Mouse (Mus musculus) right cerebral cortex, postnatal 14 days (tissue): ENCODE results near the gene Hoxa13.

Source experiments
- DNase-seq: peaks from one replicate; pipeline ENCODE4 v3.0.0; 2022

Gene Hoxa13

GRCm38 (mm10) chr6:52248638-52249414, 11.9 kb downstream of the Hoxa13 start:
- DNase-seq, result no peak

GRCm38 (mm10) chr6:52247766-52248637, 12.7 kb downstream of the Hoxa13 start:
- DNase-seq, result no peak

GRCm38 (mm10) chr6:52246916-52247315, 13.8 kb downstream of the Hoxa13 start:
- no peak for DNase-seq

DNA sequence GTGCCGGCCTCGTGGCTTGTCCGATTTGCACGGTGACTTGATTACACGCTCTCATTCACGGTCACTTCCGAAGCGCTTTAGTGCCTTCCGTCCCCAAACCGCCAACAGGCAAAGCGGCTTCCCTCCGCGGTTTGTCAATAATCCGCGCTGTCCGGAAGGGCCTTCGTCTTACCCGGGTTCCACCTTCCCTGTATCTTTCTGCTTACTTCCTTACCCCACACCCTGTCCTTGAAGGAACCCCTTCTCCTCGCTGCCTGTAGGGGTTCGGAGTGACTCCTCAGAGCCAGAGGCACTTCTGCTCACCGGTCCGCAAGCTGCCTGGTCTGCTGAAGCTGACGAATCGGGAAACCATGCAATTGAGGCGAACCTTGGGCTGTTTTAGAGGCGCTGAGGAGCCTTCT, 14.3 kb downstream of the Hoxa13 start:
- no peak for DNase-seq

DNA sequence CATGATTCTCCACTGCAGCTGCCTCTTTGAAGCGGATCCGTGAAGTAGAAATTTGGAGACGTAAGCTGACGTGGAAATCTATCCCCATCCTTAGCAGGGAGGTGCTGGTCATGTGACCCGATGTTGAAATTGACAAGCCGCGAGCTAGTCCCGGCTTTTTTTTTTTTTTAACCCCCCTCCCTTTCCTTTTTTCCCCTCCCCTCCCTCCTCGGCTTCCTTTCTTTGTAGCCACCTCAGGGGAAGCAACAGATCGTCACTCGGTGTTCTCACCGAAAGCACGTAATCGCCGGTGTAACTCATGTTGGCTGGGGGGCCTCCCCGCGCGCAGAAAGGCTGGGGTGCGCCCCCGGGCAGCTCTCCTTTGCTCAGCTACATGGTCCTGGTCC, 14.9 kb downstream of the Hoxa13 start, which contains the start of gene Hoxa11:
TSS of gene Hoxa11 (minus strand) at position 54 of the 386 bp plus-strand sequence.
- DNase-seq, result no peak

DNA sequence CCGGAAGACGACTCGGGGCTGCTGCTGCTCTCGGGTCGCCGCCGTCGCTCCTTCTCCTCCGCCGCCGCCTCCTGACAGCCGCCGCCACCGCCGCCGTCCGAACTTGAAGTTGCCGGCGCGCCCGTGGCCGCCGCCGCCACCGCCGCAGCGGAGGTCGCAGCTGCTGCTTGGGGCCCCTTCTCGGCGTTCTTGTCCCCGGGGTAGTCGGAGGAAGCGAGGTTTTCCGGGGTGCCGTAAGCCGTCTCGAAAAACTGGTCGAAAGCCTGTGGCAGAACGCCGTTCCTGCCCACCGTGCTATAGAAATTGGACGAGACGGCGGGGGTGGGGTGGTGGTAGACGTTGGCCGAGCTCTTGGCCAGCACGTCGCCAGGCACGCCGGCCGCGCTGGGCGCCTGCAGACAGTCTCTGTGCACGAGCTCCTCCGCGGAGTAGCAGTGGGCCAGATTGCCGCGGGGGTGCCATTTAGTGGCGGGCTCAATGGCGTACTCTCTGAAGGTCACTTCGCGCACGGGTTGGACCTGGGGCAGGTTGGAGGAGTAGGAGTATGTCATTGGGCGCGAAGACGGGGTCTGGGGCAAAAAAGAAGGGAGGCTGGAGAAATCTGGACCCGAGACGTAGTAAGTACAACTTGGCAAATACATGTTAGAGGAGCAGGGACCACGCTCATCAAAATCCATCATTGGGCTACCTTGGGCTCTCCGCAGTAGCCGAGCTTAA, 15.5 kb downstream of the Hoxa13 start:
- DNase-seq, result no peak

DNA sequence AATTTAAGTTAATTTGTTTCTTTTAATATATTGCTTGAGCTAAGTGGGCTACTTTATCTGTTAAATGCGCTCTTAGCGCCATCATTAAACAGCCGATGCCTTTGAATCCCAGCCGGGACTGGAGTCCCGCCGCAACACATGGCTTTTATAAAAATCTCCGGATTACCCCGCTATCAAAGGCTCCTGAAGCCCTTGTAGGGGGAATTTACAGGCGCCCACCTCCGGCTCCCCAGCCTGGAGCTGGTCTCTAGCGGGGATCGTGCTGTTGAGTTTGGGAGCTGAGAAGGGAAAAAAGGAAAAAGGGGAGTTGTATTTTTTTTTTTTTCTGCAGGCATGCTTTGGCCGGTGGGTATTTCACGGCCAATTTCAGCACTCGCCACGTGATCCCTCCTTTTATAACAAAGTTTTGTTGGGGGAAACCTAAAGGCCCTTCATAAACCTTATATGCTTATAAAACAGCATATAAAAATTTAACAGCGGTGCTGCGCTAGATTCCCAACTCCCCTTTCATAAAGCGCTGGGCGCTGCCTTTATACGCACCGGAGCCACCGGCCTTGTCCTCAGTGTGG, 16.1 kb downstream of the Hoxa13 start:
- DNase-seq, result no peak

- DNase-seq, result no peak
Observed at GRCm38 (mm10) chr6:52243681-52244121, 17.0 kb downstream of the Hoxa13 start.

DNA sequence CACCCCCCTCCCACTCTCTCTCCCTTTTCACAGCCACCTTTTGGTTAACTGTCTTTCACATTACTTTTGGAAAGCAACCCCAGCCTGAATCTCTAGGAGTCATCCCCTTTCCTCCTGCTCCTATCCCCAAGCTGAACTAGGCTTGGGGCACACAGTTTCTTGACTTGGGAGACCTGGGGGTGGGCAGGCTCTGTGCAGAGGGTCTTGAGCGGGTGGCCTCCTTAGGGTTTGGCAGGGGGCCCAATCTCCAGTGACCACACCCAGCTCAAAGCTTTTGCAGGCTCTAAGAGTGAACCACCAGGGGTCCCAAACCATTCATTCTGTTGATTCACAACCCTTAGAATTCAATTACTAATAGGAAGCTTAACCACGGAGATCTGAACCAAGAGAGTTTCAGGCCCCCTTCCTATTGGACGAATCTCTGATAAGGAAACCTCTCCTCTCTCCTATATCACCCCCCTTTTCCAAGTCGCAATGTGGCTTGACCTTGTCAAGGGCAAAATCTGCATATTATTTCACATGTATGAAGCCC, 17.8 kb downstream of the Hoxa13 start:
- DNase-seq, result no peak

DNA sequence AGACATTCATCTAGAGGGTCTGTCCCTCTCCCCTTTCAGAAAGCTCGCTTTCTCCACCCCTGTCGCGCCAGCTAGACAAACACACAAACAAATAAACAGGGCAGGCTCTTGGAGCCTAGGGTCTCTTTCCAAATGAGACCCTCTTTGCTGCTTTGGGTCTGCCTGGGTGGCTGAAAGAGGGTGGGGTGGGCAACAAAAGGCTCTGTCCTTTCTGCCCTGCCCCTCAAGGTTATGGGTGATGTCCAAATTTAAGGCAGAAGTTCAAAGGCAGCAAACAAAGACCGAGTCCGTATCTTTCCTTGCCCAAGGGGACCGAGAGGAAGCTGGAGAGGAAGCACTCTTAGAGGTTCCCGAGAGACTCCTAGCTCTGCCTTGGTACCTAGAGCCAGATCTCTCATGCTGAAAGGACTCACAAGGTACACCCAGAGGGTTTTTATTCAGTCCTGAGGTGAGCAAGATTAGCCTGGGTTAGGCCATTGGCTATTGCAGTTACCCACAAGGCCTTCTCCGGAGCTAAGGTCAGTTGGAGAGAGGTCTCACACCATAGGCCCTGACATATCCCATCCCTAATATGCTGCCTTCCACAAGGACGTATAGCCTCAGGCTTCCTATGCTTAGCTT, 19.6 kb downstream of the Hoxa13 start:
- no peak for DNase-seq

DNA sequence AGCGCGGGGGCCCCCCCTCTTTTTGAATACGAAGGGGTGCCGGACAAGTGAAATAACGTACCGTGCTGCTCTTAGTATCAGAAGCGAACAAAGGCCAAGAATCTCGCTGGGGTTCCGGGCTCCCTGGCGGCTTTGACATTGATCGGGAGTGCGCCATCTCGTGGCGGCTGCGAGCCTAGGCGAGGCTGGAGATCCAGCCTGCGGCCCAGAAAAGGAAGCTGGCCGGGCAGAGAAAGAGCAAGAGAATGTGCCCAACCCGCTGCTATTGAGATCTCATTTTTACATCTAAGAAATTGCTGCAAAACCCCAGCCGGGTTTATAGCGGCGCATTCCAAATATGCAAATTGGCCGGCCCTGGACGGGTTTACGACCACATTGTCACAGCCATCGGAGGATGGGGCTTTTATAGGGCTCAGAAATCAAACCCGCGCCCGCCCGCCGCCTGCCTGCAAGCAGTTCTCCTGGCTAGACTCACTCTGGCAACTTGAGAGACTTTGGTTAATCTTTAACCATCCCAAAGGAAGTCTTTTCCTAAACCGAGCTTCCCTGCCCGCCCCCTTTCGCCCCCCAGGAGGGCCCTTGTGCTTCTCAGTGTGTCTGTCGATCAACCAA, 20.2 kb downstream of the Hoxa13 start, which contains the start of gene Hoxa10:
TSS of gene Hoxa10 (minus strand) at position 466 of the 612 bp plus-strand sequence.
- peak; percentile 58 for DNase-seq

- no peak for DNase-seq
Observed at GRCm38 (mm10) chr6:52239625-52240388, 20.9 kb downstream of the Hoxa13 start.

DNA sequence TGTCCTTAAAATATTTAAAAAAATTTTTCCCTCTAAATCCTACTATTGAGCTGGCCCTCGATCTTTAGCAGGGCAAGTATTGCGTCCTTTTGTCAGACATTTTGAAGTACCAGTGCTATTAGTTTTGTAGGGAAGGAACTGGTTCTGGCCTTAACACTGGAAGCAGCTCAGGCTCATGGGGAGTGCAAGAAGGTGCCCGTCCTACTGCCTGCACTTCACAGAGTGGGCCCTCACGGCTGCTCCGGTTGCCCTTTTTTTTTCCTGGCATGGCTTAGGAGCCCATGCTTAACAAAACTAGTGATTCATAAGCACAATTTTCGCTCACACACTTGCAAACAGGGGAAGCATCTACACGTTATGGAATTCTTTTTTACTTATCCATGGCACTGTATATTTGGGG, 21.7 kb downstream of the Hoxa13 start:
- no peak for DNase-seq

- DNase-seq, result no peak
Observed at GRCm38 (mm10) chr6:52238155-52238545, 22.5 kb downstream of the Hoxa13 start.

- DNase-seq, result no peak
Observed at GRCm38 (mm10) chr6:52237346-52238154, 23.1 kb downstream of the Hoxa13 start.

DNA sequence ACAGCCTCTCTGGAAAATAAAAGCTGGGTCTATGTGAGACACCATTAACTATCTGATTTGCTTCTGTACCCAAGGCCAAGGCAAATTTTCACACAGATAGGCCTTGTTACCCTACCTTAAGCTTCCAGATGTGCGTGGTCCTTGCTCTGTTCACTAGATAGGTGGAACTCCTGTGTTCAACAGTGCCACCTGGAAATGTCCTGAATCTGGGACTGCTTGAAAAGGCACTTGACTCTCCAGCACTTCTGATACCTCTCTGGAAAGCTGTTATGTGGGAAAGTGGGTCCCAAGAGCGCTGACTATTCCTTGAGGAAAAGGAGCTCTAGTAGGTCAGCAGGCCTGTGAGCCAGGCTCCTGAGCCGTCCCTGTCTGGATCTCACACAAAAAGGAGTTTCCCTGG, 23.9 kb downstream of the Hoxa13 start:
- no peak for DNase-seq

DNA sequence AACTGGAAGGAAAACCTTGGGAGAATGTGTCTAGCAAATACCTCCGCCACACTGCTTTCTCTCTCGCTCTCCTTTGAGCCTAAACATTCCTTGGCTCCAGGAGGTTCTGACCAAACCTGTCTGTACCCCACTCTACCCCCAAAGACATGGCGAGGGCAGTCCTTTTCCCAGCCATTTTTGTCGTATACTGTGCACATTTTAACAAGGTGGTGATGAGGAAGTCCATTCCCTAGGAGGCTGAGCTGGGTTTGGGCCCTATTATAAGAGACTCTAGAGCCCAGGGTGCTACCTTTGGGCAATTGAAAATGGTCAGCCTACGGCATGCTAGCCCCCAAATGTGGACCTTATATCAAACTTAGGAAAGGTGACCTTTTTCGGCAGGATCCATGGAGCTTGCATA, 24.8 kb downstream of the Hoxa13 start:
- no peak for DNase-seq

GRCm38 (mm10) chr6:52235267-52235666, 25.4 kb downstream of the Hoxa13 start:
- DNase-seq, result no peak

DNA sequence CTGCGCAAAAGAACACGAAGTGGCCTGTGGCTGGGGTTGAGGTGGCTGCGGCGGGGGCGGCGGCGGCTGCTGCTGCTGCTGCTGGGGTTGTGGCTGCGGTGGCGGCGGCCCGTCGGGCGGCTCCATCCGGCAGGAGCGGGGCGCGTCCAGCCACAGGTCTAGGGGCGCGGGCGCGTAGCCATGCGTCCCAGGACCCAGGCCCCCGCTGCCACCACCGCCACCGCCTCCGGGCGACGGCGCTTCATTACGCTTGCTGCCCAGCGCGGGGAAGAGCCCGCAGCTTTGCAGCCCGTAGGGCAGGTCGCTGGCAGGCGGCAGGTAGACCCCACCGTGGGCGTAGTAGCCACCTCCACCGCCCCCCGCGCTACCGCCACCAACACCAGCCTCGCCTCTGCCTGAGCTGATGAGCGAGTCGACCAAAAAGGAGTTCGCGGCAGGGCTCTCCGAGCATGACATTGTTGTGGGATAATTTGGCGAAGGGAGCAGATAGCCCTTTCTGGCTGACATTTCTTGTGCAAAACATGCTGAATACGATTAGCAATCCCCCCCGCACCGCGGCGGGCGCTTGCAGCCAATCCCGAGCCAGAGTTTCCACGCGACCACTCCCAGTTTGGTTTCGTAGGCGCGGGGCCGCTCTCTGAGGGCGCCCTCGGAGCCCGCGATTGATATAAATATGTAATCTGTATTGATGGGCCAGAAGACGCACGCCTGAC, 26.1 kb downstream of the Hoxa13 start:
- no peak for DNase-seq
